Mouse (Mus musculus): ENCODE data around the gene Slitrk4. TPM values are rescaled to one million over a fixed set of nuclear protein-coding genes. Genes with fewer than 3 reads are reported as not detected.

Gene Slitrk4
- total RNA-seq (2015; ENCODE audit: low replicate concordance) (not detected in 2 replicates), total RNA-seq (2017; ENCODE audit: low replicate concordance) (not detected in 2 replicates)

DNA sequence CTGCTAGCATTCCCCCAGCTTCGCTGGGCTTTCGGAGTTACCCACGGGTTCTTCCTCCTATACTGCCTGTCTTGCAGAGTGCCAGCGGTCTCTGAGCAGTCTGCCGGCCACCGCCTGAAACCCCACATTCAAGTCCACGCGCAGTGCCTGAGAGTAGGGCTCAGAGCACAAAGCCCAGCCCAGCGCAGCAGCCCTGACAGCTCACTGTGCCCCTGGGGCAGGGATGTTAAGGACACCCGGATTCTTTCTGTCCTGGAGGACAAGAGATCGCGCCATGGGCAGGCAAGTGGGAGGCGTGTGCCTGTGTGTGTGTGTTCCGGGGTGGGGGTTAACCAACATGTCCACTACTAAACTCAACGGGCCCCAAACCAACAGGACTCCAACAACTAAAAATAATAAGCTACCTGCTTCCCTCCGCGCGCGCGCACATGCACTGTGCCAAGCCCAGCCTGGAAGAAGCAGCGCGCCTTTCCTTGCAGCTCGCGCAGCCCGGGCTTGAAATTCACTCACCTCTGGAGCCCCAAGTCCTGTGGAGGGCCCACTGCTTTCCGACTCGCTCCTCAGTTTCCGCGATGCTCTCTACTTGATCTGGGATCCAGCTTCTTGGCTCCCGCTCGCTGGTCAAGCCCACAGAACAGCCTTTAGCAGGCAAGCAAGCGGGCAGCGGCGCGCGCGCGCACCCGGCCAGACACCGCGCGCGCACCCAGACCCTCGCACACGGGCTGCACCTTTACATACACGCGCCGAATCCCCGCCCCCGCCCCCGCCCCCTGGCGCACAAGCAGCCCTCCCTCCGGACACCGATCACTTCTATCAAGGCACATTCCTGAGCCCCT, at the start of gene Slitrk4:
Gene Slitrk4 (minus strand): TSS at position 707 of the 836 bp plus-strand sequence.
- ATAC-seq (replicated peaks; ENCODE audit: low FRiP score, poor library complexity, severe bottlenecking) = no peak

DNA sequence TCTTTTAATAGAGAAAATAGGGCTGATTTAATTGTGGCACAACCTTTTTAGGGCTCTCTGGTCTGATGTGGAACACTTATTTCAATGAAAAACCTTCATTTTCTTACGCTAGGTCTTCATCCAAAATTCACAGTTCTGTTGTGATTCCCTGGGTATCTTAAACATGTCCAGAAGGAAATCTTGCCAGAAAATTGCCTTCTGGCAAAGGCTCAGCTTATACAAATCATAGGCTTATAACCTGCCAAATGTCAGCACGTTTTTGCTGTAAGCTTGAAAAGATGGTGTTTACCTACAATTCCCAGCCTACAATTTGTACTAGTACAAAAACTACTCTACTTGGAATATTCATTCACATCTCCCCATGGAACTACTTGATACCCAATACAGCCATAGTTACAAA, 42.7 kb upstream of the Slitrk4 start:
- ATAC-seq (replicated peaks; ENCODE audit: low FRiP score, poor library complexity, severe bottlenecking) = no peak

DNA sequence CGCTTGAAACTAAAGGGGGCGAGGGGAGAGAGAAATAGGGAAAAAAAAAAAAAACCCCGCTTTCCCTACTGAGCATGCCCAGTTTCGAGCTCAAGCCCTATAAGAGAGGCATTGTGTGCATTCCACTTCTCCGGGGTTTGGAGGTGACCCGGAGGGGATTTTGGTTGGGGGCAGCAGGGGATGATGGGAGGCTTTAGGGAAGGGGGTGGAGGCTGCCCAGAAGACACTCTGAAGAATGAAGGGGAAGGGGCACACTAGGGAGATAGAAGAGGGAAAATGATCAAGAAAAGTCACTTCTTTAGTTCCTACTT, 1.1 kb upstream of the Slitrk4 start:
- ATAC-seq (replicated peaks; ENCODE audit: low FRiP score, poor library complexity, severe bottlenecking) = no peak

DNA sequence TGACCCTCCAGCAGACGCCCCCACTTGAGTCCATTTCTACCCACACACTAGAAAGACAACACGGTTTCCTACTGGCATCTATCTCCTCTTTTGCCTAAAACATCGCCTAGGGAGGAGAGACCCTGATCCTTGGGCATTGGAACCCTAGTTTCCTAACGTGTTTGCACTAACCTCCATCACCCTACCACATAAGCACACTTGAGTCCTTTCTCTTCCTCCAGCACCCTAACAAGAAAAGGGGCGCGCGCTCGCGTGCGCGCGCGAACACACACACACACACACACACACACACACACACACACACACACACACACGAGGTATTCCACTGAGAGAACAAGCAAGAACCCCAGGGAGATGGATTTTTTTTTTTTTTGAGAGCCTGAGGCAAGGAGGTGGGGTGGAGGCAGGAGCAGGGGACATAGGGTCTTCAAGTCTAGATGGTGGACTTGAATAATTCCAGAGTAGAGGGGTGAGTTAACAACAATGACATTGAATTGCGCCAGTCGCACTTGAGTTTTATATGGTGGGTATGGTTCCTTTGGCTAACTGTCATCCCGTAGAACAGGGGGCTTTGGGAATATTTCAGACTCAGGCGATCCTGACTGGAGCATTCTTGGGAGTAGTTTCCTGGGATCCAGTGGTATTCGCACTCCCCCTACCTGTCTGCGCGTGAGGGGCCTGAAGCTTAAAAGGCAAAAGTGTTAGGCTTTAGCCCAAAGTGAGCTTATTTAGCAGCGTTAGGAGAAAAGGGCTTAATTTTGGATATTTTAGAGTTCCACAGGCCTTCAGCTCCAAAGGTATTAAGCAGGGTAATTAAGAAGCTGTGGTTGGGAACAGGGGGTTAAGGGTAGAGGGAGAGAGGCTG, 562 bp upstream of the Slitrk4 start:
- no peak for ATAC-seq (replicated peaks; ENCODE audit: low FRiP score, poor library complexity, severe bottlenecking)

DNA sequence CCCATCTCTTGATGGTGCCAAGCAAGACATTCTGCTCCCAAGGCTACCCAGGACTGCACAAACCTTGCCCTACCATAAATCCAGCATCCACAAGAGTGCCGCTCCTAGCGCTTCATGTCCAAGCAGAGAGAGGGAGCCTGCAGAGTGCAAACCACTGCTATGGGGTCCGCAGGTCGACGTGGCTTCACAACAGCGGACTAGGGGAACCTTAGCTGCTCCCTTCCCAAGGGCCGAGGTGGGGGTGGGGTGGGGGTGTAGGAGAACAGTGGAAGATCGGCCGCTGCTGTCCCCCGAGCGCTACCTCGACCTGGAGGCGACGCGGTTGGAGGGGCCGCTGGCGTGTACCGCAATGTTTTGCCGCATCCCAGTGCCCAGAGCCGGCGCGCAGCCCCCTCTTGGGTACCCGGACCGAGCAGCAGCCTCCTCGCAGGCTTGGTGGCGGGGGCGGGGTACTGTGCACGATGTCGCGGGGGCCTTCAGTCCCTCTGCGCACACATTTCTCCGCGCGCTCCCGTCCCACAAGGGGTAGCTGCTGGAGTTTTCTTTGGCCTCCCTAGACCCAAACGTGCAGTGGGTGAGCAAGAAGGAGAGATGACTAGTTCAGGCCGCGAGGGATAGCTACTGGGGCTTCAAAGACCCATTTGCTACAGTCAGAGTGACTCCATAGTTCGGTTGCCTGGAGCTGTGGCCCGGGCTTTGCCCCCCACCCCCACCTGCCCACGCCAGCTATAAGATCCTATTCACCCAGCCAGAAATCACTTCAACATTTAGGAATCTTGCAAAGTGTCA, 1.1 kb downstream of the Slitrk4 start:
- no peak for ATAC-seq (replicated peaks; ENCODE audit: low FRiP score, poor library complexity, severe bottlenecking)

DNA sequence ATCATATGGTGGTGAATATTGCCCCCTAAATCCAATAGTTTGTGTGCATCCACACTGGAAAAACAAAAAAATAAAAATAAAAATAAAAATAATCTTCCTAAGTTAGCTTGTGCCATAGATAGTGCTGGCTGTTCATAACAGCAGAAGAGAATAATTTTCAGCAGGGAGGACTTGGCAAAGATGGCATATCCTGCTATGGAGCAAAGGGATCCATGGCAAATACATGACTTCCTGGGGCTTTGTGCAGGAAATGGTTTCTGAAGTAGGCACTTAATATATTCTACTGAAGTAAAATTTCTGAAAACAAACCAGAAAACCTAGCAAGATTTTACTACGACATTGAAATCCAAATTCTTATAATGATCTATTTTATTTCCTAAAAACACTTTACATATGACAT, 13.3 kb downstream of the Slitrk4 start:
- ATAC-seq (replicated peaks; ENCODE audit: low FRiP score, poor library complexity, severe bottlenecking) = no peak

Other genes starting within 250 kb of the Slitrk4 start
- gene Gm6760, start 124.8 kb downstream of the Slitrk4 start, total RNA-seq (2015; ENCODE audit: low replicate concordance) = not detected in 2 replicates
- gene Gm6760, start 124.8 kb downstream of the Slitrk4 start, total RNA-seq (2017; ENCODE audit: low replicate concordance) = not detected in 2 replicates
- not detected in 2 replicates for gene 3830417A13Rik, start 103.4 kb downstream of the Slitrk4 start, total RNA-seq (2015; ENCODE audit: low replicate concordance)
- gene 3830417A13Rik, start 103.4 kb downstream of the Slitrk4 start, total RNA-seq (2017; ENCODE audit: low replicate concordance) = not detected in 2 replicates